Mouse (Mus musculus) left cerebral cortex, postnatal 36 days (tissue): Measurements from ENCODE around the gene Gm49361. TPM values are rescaled to one million over a fixed set of nuclear protein-coding genes. Genes with fewer than 3 reads are reported as not detected.

Experiments
- total RNA-seq, 2 experiments: library from RNA; stranded (reverse); gene quantifications; 2 replicates each; pipeline ENCODE4 v1.2.3; 2021

Gene Gm49361
- total RNA-seq, 2 experiments from 2014 or later = not detected

Other genes starting within 250 kb of the Gm49361 start
- gene Il17d, start 221.3 kb downstream of the Gm49361 start, total RNA-seq = 10 to 100 TPM; 15.0 to 17.1 TPM
- gene Eef1akmt1, start 174.5 kb downstream of the Gm49361 start, total RNA-seq = 10 to 100 TPM; 33.1 to 38.1 TPM
- 10 to 100 TPM; 11.3 to 14.8 TPM for gene Xpo4, start 80.7 kb downstream of the Gm49361 start, total RNA-seq
- gene Lats2, start 12.3 kb upstream of the Gm49361 start, total RNA-seq = 10 to 100 TPM; 17.0 to 20.2 TPM
- 10 to 100 TPM; 39.3 to 45.4 TPM for gene Sap18, start 52.1 kb upstream of the Gm49361 start, total RNA-seq
- 1 to 10 TPM in 1 of 2 experiments, under 1 TPM in 1; 0.57 to 1.7 TPM for gene Ska3, start 80.1 kb upstream of the Gm49361 start, total RNA-seq
- gene Mrpl57, start 80.1 kb upstream of the Gm49361 start, total RNA-seq = 10 to 100 TPM; 60.8 to 74.5 TPM
- gene Zdhhc20, start 144.2 kb upstream of the Gm49361 start, total RNA-seq = 10 to 100 TPM; 31.0 to 42.4 TPM